Mouse (Mus musculus): Measurements from ENCODE around the gene Msl2. TPM values are rescaled to one million over a fixed set of nuclear protein-coding genes. Genes with fewer than 3 reads are reported as not detected.

Msl2 gene
- 24.7 and 27.3 TPM in 2 replicates for polyA plus RNA-seq (2012; rRNA removed)

GRCm38 (mm10) chr9:101073987-101074331 is at the start of gene Msl2:
Msl2 (plus strand) TSS chr9:101074101.

GRCm38 (mm10) chr9:101034448-101035098 is 39.3 kb upstream of the Msl2 start, which contains the start of gene Pccb:
Pccb (minus strand) TSS chr9:101034898.

Other genes starting within 250 kb of the Msl2 start
- 57.8 and 62.6 TPM in 2 replicates for gene Pccb, start 39.2 kb upstream of the Msl2 start, polyA plus RNA-seq (2012; rRNA removed)
- gene Ppp2r3a, start 177.7 kb downstream of the Msl2 start, polyA plus RNA-seq (2012; rRNA removed): 26.0 and 26.1 TPM in 2 replicates

All from central nervous system, embryonic 14 days (tissue).